Mouse (Mus musculus) limb, embryonic 13.5 days (tissue): ENCODE data around the gene Srrm1. TPM values are rescaled to one million over a fixed set of nuclear protein-coding genes. Genes with fewer than 3 reads are reported as not detected.

Experiments
- ATAC-seq: fragments of 200-750 bp; cut with Nextera tagmentation; 2 replicates; pipeline ENCODE4 v1.8.0; 2017; ENCODE audit warnings: low read depth, moderate number of reproducible peaks, moderate TSS enrichment; ENCODE audit not compliant: low FRiP score
- H3K27ac ChIP-seq: fragments of 300-500 bp; sonication (generic); 2 replicates; pipeline ENCODE4 v1.5.1; 2015; ENCODE audit warnings: inconsistent platforms, mild to moderate bottlenecking, moderate library complexity
- H3K27me3 ChIP-seq: fragments of 300-500 bp; sonication (generic); 2 replicates; pipeline ENCODE4 v1.6.1; 2015; ENCODE audit warnings: mild to moderate bottlenecking, inconsistent platforms
- H3K36me3 ChIP-seq: fragments of 300-500 bp; sonication (generic); 2 replicates; pipeline ENCODE4 v1.6.1; 2015; ENCODE audit warnings: inconsistent platforms, mild to moderate bottlenecking, moderate library complexity
- H3K4me1 ChIP-seq: fragments of 300-500 bp; sonication (generic); 2 replicates; pipeline ENCODE4 v1.6.1; 2015; ENCODE audit warnings: inconsistent platforms
- H3K4me2 ChIP-seq: fragments of 300-500 bp; sonication (generic); replicated peaks from 2 replicates; pipeline ENCODE4 v1.6.1; 2015; ENCODE audit warnings: inconsistent platforms, mild to moderate bottlenecking, moderate library complexity
- H3K4me3 ChIP-seq: fragments of 300-500 bp; sonication (generic); 2 replicates; pipeline ENCODE4 v1.5.1; 2015; ENCODE audit warnings: moderate library complexity, mild to moderate bottlenecking, inconsistent platforms
- H3K9ac ChIP-seq: fragments of 300-500 bp; sonication (generic); 2 replicates; pipeline ENCODE4 v1.6.1; 2015; ENCODE audit warnings: mild to moderate bottlenecking, inconsistent platforms
- H3K9me3 ChIP-seq: fragments of 300-500 bp; sonication (generic); 2 replicates; pipeline ENCODE4 v1.6.1; 2016; ENCODE audit warnings: inconsistent platforms
- WGBS: fragments of 180-500 bp; shearing (Covaris S2); methylation state at CpG from one replicate; pipeline ENCODE4 v1.1.7; 2015; 5-methylcytosine and 5-hydroxymethylcytosine counted together
- polyA plus RNA-seq: library from polyadenylated mRNA; unstranded; fragments of >200 nt; fragmentation: Nextera tagmentation; extraction: Ambion mirVana; gene quantifications from 2 replicates; pipeline ENCODE4 v1.2.1, GENCODE M21; 2015

Gene Srrm1
- polyA plus RNA-seq, 1 experiment from 2014 or later: 295 TPM

DNA sequence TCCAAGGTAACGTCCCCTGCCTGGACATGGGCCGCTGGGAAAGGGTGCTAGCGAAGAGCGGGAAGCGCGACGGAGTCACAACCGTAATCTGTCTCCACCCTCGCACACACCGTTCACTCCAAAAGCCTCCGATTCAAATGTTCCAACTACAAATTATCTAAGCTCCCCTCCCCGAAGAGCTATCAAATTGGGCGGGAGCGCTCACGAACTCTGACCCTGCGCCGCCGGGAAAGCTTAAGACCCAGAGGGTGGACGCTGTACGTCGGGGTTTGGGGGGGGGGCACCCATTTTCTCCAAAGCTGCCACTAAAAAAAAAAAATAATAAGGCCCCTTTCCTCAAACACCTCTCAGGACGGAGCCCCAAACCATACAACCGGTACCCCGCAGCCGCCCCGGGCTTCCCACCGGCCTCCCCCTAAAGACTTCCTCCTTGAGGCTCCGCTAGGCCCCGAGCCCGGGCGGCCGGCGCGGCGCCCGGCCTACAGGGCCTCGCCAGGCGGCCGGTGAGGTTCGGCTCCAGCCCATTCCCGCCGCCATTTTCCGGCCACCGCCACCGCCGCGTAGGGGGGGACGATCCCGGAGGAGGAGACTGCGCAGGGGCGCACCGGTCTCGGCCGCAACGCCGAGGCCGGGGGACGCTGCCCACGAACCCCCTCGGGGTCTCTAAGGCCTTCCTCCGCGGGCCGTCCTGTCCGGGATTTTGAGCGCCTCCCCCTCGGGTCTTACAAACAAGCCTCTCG, 625 bp downstream of the Srrm1 start:
- H3K9ac ChIP-seq: peak overlapping the region; percentile 99
- ATAC-seq: peak; percentile 28; the same call in 1 of the 2 replicates
- no peaks in the 10 kb centered on the region for H3K27me3 ChIP-seq
- peaks cover 21% of the 10 kb centered on the region for H3K4me1 ChIP-seq
- peaks cover 15% of the 10 kb centered on the region for H3K36me3 ChIP-seq
- H3K4me2 ChIP-seq: peak overlapping the region; percentile 90
- H3K27ac ChIP-seq: peak overlapping the region; percentile 90
- H3K9me3 ChIP-seq: 0 out of 2 replicates have a peak, but pooled peaks cover 4% of the 10 kb centered on the region
- peak overlapping the region; percentile 98 for H3K4me3 ChIP-seq
- under 1% methylated on average over 63 of the region's 67 CpGs for WGBS

DNA sequence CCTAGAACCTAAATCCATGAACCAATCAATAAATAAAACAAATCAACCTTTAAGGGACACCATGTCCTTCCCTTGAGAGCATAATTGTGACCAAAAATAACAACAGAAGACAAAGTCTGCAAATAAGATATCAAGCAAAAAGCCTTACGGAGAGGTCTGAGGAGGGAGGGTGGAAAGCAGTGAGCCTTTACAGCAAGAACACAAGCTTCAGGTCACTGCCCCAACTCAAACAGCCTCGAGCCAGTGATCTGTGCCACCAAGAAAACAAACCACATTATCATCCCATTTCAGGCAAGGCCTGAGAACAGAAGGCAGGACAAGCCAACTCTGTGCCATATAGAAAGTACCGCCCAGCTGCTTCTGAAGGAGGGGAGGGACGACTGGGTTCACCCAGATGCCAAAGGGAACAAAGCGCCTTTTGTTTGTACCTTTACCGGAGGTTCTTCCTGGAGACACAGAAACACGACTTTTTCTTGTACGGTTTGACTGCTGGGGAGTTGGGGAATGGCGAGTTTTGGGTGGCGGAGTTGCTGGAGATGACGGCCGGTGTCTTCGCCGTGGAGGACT, 15.7 kb downstream of the Srrm1 start:
- ATAC-seq: no peak
- 90% methylated on average over 14 of the region's 14 CpGs for WGBS
- H3K9me3 ChIP-seq: no peaks in the 10 kb centered on the region
- no peak overlapping the region for H3K4me2 ChIP-seq
- no peak overlapping the region for H3K27ac ChIP-seq
- H3K27me3 ChIP-seq: no peaks in the 10 kb centered on the region
- H3K4me3 ChIP-seq: no peak overlapping the region
- H3K36me3 ChIP-seq: peaks cover 98% of the 10 kb centered on the region
- no peak overlapping the region for H3K9ac ChIP-seq
- H3K4me1 ChIP-seq: no peaks in the 10 kb centered on the region

DNA sequence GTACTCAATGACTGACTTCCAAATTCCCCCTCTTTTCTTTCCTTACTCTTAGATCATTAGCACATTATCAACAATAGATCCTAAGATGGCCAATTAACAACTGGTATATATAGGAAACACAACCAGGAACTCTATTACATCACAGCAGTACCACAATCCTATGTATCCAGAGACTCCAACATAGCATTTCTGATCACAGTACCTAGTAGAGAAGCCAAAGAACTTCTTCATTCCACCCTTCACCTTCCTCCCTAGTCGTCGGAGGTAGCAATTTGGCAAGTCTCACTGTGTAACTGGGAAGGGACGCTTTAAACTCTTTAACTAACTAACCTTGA, 17.1 kb downstream of the Srrm1 start:
- Histone ChIP-seq H3K27me3 (no peaks in the 10 kb centered on the region), H3K4me3 (no peak overlapping the region), H3K36me3 (peaks cover 98% of the 10 kb centered on the region), H3K27ac (no peak overlapping the region), H3K9me3 (no peaks in the 10 kb centered on the region), H3K9ac (no peak overlapping the region), H3K4me1 (no peaks in the 10 kb centered on the region), H3K4me2 (no peak overlapping the region)
- WGBS: 95% methylated on average over 3 of the region's 3 CpGs
- no peak for ATAC-seq

DNA sequence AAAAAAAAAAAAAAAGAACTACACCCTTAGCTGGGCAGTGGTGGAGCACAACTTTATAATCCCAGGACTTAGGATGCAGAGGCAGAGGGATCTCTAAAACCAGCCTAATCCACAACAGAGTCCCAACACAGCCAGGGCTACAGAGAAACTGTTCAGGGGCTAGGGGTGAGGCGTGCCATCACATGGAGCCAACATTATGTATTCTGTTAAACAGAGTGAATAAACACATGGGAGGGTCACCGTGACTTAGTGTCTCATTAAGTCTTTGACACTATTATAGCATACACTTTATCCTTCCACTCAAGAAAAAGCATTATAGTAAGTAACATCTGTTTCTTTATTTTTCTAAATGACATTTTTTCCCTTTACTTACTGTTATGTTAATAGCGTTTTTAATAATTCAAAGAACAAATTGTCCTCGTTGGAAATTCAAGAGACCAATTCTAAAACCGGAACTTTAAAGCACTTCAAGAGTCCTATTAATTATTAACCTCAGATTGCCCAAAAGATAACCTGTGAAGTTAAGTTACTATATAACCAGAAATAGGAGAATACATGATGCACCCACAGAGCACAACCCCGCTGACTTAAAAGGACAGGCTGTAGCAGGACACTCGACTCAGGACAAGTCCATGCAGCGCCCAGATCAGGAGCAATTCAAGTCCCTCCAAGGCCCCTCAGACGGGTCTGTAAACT, 17.6 kb downstream of the Srrm1 start:
- WGBS: 91% methylated on average over 9 of the region's 9 CpGs
- H3K36me3 ChIP-seq: peaks cover 97% of the 10 kb centered on the region

DNA sequence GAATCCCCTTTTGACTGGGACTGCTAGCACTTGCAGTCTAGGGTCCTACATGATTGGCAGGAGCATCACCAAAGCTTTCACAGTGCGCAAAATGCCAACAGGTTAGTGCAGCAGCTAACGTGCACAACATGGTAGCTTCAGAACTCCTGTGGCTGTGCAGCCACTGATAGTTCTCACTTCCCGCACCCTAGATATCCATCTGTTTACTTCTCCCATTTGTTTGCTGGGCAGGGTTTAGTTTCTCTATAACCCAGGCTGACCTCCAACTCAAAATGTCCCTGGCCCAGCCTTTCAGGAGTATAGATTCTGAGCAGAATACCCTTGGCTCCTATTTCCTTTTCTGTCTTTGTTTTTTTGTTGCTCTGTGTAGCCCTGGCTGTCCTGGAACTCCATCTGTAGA, 26.7 kb downstream of the Srrm1 start:
- 92% methylated on average over 3 of the region's 3 CpGs for WGBS
- Histone ChIP-seq H3K4me3 (no peak overlapping the region), H3K9ac (no peak overlapping the region), H3K36me3 (peaks cover 97% of the 10 kb centered on the region), H3K4me1 (no peaks in the 10 kb centered on the region), H3K4me2 (no peak overlapping the region), H3K9me3 (no peaks in the 10 kb centered on the region), H3K27me3 (no peaks in the 10 kb centered on the region), H3K27ac (no peak overlapping the region)
- ATAC-seq: no peak

More for the DNA sequence above, 17.6 kb downstream of the Srrm1 start:
- Histone ChIP-seq H3K9ac (no peak overlapping the region), H3K4me3 (no peak overlapping the region), H3K4me2 (no peak overlapping the region), H3K27me3 (no peaks in the 10 kb centered on the region), H3K9me3 (no peaks in the 10 kb centered on the region), H3K4me1 (no peaks in the 10 kb centered on the region), H3K27ac (no peak overlapping the region)
- no peak for ATAC-seq

DNA sequence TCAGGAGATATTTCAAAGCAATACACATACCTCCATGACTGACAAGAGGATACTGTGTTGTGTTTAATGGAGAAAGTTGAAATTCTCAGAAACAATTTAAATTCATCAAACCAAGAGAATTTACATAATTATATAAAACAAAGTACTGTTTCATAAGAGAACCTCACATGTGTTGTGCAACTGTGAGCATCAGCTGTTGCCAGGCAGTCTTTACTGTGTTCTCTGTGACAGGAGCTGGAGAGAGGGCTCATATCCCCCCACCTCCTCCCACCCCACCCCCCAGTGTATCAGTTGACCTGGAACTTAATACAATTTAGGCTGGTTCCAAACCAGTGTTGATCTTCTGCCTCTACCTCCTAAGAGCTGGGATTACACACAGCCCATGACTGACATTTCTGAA, 27.1 kb downstream of the Srrm1 start:
- H3K9ac ChIP-seq: no peak overlapping the region
- H3K27me3 ChIP-seq: no peaks in the 10 kb centered on the region
- H3K4me2 ChIP-seq: no peak overlapping the region
- H3K4me3 ChIP-seq: no peak overlapping the region
- no peaks in the 10 kb centered on the region for H3K9me3 ChIP-seq
- no peak overlapping the region for H3K27ac ChIP-seq
- peaks cover 97% of the 10 kb centered on the region for H3K36me3 ChIP-seq
- no peaks in the 10 kb centered on the region for H3K4me1 ChIP-seq
- ATAC-seq: no peak

DNA sequence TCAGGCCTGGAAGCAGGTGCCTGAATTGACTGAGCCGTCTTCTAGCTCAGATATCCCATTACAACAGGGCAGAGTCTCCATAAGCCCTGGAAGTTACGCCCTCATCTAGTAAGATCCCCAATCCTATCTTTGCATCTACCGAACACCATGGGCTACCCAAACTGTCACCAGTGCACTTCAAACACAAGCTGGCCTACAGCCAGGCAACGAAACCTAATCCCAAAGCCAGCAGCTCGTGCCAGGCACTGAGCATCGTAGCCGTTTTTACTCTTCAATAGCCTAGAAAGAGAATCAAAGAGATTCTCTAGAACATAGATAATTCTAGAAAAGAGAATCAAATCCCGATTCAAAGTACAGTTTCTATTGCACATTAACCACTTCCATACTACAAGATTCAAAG, 30.1 kb downstream of the Srrm1 start:
- no peak overlapping the region for H3K4me3 ChIP-seq
- no peak overlapping the region for H3K27ac ChIP-seq
- no peaks in the 10 kb centered on the region for H3K27me3 ChIP-seq
- ATAC-seq: no peak
- WGBS: 87% methylated on average over 8 of the region's 8 CpGs
- H3K9ac ChIP-seq: no peak overlapping the region
- H3K4me2 ChIP-seq: no peak overlapping the region
- no peaks in the 10 kb centered on the region for H3K4me1 ChIP-seq
- H3K9me3 ChIP-seq: no peaks in the 10 kb centered on the region
- H3K36me3 ChIP-seq: peaks cover 96% of the 10 kb centered on the region

DNA sequence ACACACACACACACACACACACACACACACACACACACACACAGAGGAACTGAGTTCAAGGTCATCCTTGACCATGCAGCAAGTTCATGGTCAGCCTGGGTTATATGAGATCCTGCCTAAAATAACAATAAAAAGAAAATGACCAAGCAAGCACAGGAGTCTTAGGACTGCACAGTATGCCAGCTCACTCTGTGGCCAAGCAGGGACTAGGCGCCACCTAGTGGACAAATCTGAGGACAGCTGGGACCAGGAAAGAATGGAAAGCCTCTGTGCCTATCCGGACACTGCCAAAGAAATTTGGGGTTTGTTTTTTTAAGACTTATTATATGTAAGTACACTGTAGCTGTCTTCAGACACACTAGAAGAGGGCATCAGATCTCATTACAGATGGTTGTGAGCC, 35.2 kb downstream of the Srrm1 start:
- Histone ChIP-seq H3K27me3 (no peaks in the 10 kb centered on the region), H3K9me3 (peaks cover 7% of the 10 kb centered on the region), H3K4me1 (peaks cover 4% of the 10 kb centered on the region), H3K27ac (no peak overlapping the region), H3K4me2 (no peak overlapping the region), H3K4me3 (no peak overlapping the region), H3K9ac (no peak overlapping the region), H3K36me3 (peaks cover 81% of the 10 kb centered on the region)
- 20% methylated on average over 2 of the region's 2 CpGs for WGBS
- peak; percentile 65 for ATAC-seq

DNA sequence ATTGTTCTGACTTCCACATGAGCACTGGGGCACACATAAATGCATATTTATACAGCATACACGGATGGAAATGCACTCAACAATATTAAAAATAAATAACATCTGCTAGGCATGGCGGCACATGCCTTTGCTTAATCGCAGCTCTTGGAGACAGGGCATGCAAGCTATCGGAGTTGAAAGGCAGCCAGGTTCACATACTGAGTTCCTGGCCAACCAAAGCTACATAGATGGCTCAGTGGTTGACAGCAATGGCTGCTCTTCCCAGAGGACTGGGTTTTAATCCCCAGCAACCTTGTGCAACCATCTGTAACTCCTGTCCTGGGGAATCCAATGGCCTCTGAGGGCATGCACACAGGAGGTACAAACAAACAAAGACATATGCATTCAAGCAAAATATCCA, 35.6 kb downstream of the Srrm1 start:
- no peak for ATAC-seq
- Histone ChIP-seq H3K27me3 (no peaks in the 10 kb centered on the region), H3K36me3 (peaks cover 77% of the 10 kb centered on the region), H3K9me3 (peaks cover 7% of the 10 kb centered on the region), H3K27ac (no peak overlapping the region), H3K4me3 (no peak overlapping the region), H3K4me2 (no peak overlapping the region), H3K9ac (no peak overlapping the region), H3K4me1 (peaks cover 9% of the 10 kb centered on the region)
- WGBS: 89% methylated on average over 4 of the region's 4 CpGs

DNA sequence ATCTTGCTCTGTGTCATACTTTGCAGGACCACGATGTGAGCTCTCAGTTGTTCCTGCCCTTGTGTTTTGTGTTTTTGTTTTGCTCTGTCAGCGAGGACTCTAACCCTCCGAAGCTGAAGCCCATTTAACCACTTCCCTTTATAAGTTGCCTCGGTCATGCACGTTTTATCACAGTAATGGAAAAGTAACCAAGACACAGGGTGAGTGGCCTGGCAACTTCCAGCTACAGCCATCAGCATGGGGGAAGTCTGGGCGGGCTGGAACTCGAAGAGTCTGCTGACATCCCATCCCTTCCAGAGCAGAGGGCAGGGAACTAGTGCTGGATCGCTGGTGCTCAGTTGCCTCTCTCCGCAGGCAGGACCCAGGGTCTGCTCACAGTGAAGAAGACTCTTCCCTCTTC, 37.8 kb downstream of the Srrm1 start:
- H3K4me1 ChIP-seq: peaks cover 10% of the 10 kb centered on the region
- no peak for ATAC-seq
- WGBS: 97% methylated on average over 9 of the region's 9 CpGs
- H3K27me3 ChIP-seq: no peaks in the 10 kb centered on the region
- no peak overlapping the region for H3K27ac ChIP-seq
- H3K9ac ChIP-seq: no peak overlapping the region
- H3K36me3 ChIP-seq: peaks cover 55% of the 10 kb centered on the region
- H3K4me3 ChIP-seq: no peak overlapping the region
- H3K4me2 ChIP-seq: no peak overlapping the region
- peaks cover 7% of the 10 kb centered on the region for H3K9me3 ChIP-seq

DNA sequence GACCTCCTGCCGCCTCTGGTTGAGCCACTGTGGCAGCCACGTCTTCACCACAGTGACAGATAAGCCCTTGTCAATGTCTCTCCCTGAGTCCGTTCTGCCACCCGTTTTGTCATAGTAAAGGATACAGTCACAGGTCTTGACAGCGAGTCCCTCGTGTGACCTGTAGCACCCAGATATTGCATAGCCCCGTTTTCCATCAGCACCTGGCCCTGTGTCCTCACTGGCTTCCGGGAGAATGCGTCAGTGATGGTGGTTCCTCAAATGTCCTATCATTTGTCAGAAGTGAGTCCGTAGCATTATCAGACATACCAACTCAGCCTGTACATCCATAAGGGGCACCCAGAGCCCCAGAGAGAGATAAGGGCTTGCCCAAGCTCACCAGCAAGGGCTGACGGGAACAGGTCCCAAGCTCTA, 38.7 kb downstream of the Srrm1 start:
- Histone ChIP-seq H3K4me3 (no peak overlapping the region), H3K36me3 (peaks cover 46% of the 10 kb centered on the region), H3K9ac (no peak overlapping the region), H3K9me3 (peaks cover 7% of the 10 kb centered on the region), H3K27me3 (no peaks in the 10 kb centered on the region), H3K4me2 (no peak overlapping the region), H3K27ac (no peak overlapping the region), H3K4me1 (peaks cover 15% of the 10 kb centered on the region)
- ATAC-seq: no peak
- 88% methylated on average over 11 of the region's 11 CpGs for WGBS

DNA sequence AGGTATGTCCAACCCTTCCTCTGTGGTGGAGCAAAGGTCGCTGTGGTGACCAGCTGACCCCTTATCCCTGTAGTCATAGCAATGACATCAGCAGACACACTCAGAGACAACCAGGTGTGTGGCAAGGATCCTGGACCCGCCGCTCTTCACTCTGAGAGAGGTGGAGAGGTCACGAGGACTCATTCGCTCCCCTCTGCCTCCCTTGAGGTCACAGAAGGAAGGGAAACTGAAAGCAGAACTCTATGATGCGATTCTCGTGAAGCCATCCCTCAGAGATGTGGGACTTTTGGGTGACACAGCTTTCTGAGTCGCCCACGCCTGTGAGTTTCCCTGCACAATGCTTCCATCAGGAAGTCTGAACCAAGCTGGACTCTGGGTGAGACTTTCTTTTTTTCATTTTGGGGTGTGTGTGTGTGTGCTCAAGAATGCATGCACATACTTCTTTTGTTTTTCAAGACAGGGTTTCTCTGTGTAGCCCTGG, 39.3 kb downstream of the Srrm1 start:
- Histone ChIP-seq H3K27me3 (no peaks in the 10 kb centered on the region), H3K9me3 (peaks cover 7% of the 10 kb centered on the region), H3K27ac (no peak overlapping the region), H3K4me1 (peaks cover 15% of the 10 kb centered on the region), H3K9ac (no peak overlapping the region), H3K4me3 (no peak overlapping the region), H3K4me2 (no peak overlapping the region), H3K36me3 (peaks cover 40% of the 10 kb centered on the region)
- 83% methylated on average over 9 of the region's 9 CpGs for WGBS
- no peak for ATAC-seq
